30 mouse cellular contexts compared by ENCODE assay signal in the genomic region with DNA sequence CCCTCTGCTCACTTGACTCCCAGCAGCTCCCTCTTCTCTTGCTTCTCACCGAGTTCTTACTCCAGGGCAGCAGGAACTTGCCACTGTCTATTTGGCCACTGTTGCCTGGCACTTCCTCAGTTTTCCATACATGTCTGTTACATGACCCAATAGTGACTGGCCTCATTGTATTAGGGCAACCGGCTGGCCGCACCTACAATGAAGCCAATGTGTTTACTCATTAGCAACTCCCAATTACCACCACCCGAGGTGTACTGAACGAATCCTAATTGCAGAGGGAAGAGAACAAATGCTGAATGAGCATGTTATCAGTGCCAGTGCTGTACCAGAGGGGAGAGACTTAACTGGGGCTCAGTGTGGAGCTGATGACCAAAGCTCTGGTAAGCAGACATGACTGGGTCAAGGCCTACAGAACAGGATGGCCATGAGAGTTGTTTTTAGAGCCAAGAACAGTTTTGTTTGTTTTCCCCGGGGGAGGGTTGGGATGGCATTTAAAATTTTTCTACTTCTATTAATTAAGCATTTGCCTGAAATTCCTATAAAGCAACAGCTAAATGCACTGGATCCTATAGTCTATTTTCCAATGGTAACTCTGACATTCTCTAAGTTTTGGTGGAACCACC. TPM values are rescaled to one million over a fixed set of nuclear protein-coding genes. Genes with fewer than 3 reads are reported as not detected.
DNase-seq lines count a peak whose midpoint lies in the region; ATAC-seq lines count a peak whose summit lies in the region.
"Had no signal": no experiment of that assay in that cellular context is flagged by ENCODE, and none has a peak within 500 bp of the region (broad histone marks: within the 10 kb centered on the region; RNA-seq: fewer than 3 reads in every experiment).

No protein-coding gene starts in this region.

- no peak overlapping the region for H3K27ac ChIP-seq in forebrain, embryonic 14.5 days (ENCODE audit: low read depth, low read length)
- H3K27ac ChIP-seq: heart, embryonic 10.5 days; heart, embryonic 15.5 days; kidney, postnatal 0 days; limb, embryonic 15.5 days; liver, embryonic 14.5 days; midbrain, embryonic 10.5 days had no signal

- H3K9ac ChIP-seq in forebrain, embryonic 14.5 days (ENCODE audit: low read length) = no peak overlapping the region
- H3K9ac ChIP-seq: heart, embryonic 15.5 days; limb, embryonic 15.5 days; liver, embryonic 14.5 days had no signal

- no peaks in the 10 kb centered on the region for H3K36me3 ChIP-seq in forebrain, embryonic 14.5 days (ENCODE audit: control insufficient read depth, insufficient read depth, low read length)
- H3K36me3 ChIP-seq: heart, embryonic 10.5 days; heart, embryonic 15.5 days; limb, embryonic 15.5 days; midbrain, embryonic 10.5 days had no signal

- ATAC-seq in forebrain, embryonic 14.5 days = peak; percentile 80
- ATAC-seq: hindbrain, embryonic 16.5 days; midbrain, embryonic 16.5 days had no signal

- WGBS in forebrain, embryonic 14.5 days = 27% methylated on average over 6 of the region's 6 CpGs

- H3K27me3 ChIP-seq in forebrain, embryonic 14.5 days (replicated peaks; ENCODE audit: control insufficient read depth, insufficient read depth, low read length) = no peaks in the 10 kb centered on the region
- H3K27me3 ChIP-seq: heart, embryonic 15.5 days had no signal

- no peaks in the 10 kb centered on the region for H3K9me3 ChIP-seq in forebrain, embryonic 14.5 days (replicated peaks; ENCODE audit: control insufficient read depth, low read length)
- H3K9me3 ChIP-seq: heart, embryonic 10.5 days; heart, embryonic 15.5 days; limb, embryonic 15.5 days; midbrain, embryonic 10.5 days had no signal

- H3K4me1 ChIP-seq in forebrain, embryonic 14.5 days (ENCODE audit: control insufficient read depth, insufficient read depth, low read length) = peaks cover 11% of the 10 kb centered on the region; the same call in 1 of the 2 replicates
- H3K4me1 ChIP-seq: midbrain, embryonic 10.5 days had no signal

- H3K4me2 ChIP-seq in forebrain, embryonic 14.5 days (ENCODE audit: low read length) = no peak overlapping the region
- H3K4me2 ChIP-seq: heart, embryonic 15.5 days; limb, embryonic 15.5 days had no signal

- DNase-seq in adrenal gland, adult 8-10 months = peak; percentile 40
- DNase-seq in adrenal gland, postnatal 4 days (ENCODE audit: low spot score in 2 of 2) = no peak
- DNase-seq in adrenal gland, postnatal 14 days = peak; percentile 39
- peak; percentile 80 for DNase-seq in forebrain, embryonic 14.5 days (ENCODE audit: low spot score)
- DNase-seq in retina, embryonic 14.5 days (ENCODE audit: low spot score) = peak; percentile 55
- DNase-seq in urinary bladder, adult 18-20 months (ENCODE audit: low spot score in 2 of 2) = no peak
- no peak for DNase-seq in lung, postnatal 36 days
- no peak for DNase-seq in thymus, postnatal 4 days
- DNase-seq: cerebellum, adult 11-12 months; cerebellum, postnatal 10 days; gastrocnemius, postnatal 25 days; heart, adult 11 months; kidney, adult 8-10 months; layer of hippocampus, postnatal 36 days; left cerebral cortex, postnatal 4 days; lung, adult 2 months; lung, postnatal 10 days; right cerebral cortex, postnatal 25 days; thymus, postnatal 25 days had no signal

- H3K4me3 ChIP-seq in forebrain, embryonic 14.5 days (ENCODE audit: low read depth, low read length) = no peak overlapping the region
- H3K4me3 ChIP-seq: erythroblast, embryonic 14.5 days; heart, embryonic 10.5 days; heart, embryonic 15.5 days; limb, embryonic 15.5 days; midbrain, embryonic 10.5 days had no signal

RNA-seq across cellular contexts. Expression of a gene that starts 47.9 kb away (rescaled TPM):
- 1 to 10 TPM; 1.0 to 2.3 (median 1.6) TPM for total RNA-seq in adrenal gland, adult 8-10 months (2022)
- total RNA-seq in adrenal gland, postnatal 4 days (2021) = 1 to 10 TPM; 5.5 to 8.2 TPM
- 2.4 and 2.8 TPM in 2 replicates for total RNA-seq in adrenal gland, postnatal 14 days (2021)
- 17.2 and 17.6 TPM in 2 replicates for polyA plus RNA-seq in forebrain, embryonic 14.5 days (2014; fragmentation: Nextera tagmentation; extraction: Ambion mirVana)
- total RNA-seq: MEL; neutrophil, adult 5-6 weeks had no signal
- polyA plus RNA-seq: erythroblast, embryonic 14.5 days had no signal

Comparison
In these comparisons a context has a peak if more than half of its experiments do, and no peak if none do; other contexts are left out.
1. DNase-seq: peak in adrenal gland, adult 8-10 months (single experiment), adrenal gland, postnatal 14 days (single experiment), forebrain, embryonic 14.5 days (single experiment) and retina, embryonic 14.5 days (single experiment); none in adrenal gland, postnatal 4 days (0 of 2), urinary bladder, adult 18-20 months (0 of 2), lung, postnatal 36 days (single experiment) and thymus, postnatal 4 days (single experiment).